Mouse (Mus musculus): ENCODE results near the gene Fbxw4. TPM values are rescaled to one million over a fixed set of nuclear protein-coding genes. Genes with fewer than 3 reads are reported as not detected.

Gene Fbxw4
- total RNA-seq, 2 experiments from 2014 or later: 31.9 to 32.1 TPM

DNA sequence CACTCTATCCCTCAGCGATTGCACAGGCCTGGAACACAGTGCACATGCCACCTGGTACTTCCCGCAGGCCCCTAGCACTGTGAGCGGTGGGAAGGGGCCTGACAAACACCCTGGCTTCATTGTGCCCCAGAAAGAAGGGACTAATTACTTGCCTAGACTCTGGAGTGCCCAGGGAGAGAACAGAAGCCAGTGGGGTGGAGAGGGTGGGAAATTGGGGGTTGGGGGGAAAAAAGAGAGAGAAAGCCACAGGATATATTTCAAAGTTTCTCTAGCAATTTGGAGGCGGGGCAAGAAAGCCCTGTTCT, 43.9 kb downstream of the Fbxw4 start:
- no peak for DNase-seq (ENCODE audit: low spot score in 2 of 2)

DNA sequence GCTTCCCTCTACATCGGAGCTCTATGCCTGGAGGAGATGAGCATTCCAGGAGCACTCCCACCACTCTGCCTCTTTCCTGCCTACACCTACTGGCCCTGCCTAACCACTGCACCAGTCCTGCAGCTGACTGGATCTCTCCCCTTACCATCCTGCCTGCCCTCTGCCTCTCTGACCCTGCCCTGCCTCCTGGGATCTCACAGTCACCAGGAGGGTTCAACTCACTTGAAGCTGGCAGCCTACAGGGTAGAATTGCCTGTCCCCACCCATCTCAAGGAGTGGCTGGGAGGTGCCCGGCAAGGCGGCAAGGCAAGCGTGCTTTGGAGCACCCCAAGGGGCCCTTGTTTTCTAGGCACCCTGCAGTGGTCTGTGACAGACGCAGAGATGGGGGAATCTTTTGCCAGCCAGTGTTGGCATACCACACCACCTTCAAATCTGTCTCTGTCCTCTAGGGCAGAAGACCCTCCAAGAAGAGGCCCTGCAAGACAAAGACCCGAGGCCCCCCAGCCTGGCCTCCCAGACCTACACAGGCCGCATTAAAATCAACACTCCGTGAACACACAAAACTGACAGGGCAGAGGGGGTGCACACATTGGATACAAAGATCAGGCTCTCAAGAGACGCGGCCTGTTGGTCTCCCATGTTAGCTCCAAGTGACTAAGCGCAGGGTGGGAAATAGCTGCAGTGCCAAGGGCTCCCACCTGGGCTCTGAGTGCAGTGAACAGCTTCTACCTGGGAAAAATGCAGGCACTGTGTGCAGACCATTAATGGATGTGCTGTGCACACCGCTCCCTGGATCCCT, 44.5 kb downstream of the Fbxw4 start:
- no peak for DNase-seq (ENCODE audit: low spot score in 2 of 2)

DNA sequence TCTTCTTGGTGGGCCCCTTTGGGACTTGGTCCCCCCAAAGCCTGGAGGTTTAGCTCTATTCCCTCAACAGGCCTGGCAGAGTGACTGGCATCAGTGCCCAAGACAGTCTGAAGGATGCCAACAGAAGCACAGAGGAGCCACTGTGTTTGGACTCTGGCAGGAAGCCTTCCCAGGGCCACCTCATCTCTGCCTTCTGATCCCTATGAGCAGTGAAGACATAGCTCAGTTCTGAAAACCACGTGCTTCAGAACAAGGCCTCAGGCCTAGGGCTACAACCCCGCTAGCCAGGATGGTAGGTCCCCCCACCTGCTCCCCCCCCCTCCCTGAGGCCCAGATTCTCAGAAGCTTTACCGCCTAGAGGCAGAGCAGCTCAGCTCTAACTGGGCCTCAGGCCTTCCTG, 45.2 kb downstream of the Fbxw4 start:
- peak; percentile 21 to 53 for DNase-seq (ENCODE audit: low spot score in 2 of 2)

DNA sequence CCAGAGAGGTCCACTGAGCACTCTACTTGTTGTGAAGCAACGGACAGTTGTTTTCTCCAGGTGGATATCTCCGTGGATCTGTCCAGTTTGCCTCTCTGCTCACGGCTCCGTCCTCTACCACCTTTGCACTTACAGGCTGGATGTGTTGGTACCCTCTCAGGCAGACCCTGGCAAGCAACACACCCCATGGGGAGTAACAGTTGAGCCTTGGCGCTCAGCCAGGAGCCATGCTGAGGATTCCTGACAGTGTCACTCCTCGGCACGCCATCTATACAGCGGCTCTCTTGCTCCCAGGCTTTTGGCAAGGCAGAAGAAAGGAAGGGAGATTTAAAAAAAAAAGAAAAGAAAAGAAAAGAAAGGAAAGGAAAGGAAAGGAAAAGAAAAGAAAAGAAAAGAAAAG, 45.7 kb downstream of the Fbxw4 start:
- DNase-seq (ENCODE audit: low spot score in 2 of 2): peak in 1 of 2 experiments; percentile 22

DNA sequence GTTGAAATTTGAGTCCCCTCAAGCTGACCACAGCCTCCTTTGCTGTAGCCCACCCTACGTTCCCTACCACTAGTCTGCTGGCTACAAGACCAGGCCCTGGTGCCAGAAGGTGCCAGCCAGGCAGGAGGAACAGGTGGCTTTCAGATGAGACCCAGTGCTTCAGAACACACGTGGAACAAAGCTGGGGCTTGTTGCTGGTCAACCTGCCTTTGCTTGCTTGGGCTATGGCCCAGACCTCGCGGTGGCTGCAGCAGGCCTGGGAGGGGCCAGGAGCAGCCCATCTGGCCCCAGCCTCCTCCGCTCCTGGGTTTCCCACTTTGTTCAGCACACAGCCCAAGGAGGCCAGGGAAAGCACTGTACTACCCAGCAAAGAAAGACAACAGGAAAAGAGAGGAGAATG, 49.3 kb downstream of the Fbxw4 start:
- DNase-seq (ENCODE audit: low spot score in 2 of 2): no peak

DNA sequence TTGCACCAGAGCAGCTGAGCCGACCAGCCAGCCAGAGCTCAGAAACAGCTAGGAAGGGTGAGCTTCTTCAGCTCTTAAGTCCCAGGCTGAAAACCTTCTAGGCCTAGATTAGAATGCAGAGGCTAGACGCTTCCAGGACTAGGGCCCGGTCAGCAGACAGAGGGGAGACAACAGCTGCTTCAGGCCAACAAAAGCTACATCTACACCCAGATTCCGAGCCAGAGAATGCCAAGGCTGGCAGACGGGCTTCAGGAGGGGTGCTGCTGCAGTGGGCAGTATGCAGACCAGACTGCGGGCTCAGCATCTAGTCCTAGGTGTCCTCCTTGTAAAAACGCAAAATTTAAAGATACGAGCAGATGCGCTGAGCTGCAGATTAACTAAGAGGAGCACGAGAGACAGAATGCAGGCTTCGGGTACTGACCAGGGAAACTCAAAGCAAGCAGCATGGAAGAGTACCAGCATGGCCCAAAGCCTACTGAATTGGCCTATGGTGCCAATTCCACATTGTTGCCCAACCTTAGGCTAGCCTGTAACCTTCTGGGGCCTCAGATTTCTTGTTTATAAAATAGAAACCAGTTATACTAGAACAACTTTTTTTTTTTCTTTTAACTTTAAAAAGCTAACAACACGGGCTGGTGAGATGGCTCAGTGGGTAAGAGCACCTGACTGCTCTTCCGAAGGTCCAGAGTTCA, 51.3 kb downstream of the Fbxw4 start:
- no peak for DNase-seq (ENCODE audit: low spot score in 2 of 2)

DNA sequence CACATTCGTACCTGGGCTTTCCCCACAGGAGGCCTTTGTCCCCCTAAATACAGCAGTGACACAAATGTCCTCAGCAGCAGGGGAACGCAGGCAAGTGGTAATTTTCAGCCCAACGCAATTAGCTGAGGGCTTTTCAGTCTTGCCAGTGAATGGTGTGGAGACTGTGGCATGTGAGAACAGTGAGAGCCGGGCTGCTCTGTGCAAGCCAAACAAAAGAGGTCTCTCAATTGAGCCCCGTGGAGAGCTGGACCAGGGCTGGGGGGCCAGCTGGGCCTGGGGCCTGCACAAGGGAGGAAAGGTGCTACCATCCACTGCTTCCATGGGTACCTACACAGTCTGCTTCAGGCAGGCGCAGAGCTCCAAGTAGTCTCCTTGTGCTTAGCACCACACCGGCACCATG, 52.6 kb downstream of the Fbxw4 start:
- DNase-seq (ENCODE audit: low spot score in 2 of 2): no peak

DNA sequence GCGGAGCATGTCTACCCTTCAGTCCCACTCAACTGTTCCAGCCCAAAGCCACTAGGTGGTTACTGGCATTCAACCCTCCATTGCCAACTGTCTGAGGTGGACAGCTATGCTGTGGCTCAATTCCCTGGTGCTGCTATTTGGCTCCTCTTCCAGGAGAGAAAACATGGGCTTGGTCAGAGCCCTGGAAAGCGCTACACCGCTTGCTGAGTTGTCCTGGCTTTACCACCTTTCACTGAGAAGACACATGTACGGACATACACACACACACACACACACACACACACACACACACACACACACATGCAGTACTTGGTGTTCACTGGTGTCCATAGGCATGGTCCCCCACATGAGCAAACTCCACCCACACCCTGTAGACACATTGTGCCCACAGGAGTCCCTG, 53.4 kb downstream of the Fbxw4 start:
- no peak for DNase-seq (ENCODE audit: low spot score in 2 of 2)

DNA sequence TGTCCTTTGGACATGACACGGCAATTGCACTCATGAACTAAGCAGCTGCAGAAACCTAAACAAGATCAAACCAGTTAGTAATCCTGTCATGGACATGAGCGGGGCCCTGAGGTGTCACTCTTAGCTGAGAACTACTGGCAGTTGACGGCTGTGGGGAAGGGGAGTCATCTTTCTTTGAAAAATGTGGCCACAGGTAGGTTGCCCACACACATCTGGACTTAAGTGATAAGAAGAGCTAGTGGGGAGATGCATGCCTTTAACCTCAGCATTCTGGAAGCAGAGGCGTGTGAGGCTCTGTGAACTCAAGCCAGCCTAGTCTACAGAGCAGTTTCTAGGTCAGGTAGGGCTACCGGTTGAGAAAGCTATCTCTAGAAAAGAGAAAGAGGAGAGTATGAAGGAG, 57.5 kb downstream of the Fbxw4 start:
- DNase-seq (ENCODE audit: low spot score in 2 of 2): no peak

DNA sequence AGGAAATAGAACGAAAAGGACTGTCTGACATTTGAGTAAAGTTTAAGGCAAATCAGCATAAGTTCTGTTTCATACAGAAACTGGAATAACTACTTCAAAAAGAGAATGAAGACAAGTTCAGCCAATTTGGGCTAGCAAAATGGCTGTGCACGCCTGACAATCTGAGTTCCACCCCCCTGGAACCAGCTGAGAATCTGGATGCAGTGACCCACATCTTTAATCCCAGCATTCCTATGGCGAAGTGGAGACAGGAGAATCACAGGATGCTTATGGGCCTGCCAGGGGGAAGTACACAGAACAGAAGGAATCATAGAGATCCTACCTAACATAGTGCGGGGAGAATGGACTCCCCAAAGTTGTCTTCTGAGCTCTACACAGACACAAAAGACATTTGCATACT, 63.0 kb downstream of the Fbxw4 start:
- DNase-seq (ENCODE audit: low spot score in 2 of 2): no peak

DNA sequence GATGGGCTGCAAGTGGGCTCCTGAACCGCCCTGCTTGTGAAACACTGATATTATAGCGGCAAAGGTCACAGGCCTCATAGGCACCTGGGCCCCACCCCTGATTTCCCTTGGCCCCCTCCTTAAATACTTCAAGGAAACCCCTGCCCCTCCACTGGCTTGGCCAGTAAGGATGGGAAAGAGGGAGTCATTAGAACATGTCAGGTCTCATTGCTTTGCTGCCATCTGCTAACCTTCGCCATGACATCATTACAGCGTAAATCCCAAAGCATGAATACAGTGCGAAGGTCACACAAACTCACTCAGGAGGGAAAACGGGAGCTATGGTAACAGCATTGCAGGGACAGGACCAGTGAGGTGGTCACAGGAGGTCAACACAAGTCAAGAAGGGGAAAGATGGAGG, 63.7 kb downstream of the Fbxw4 start:
- DNase-seq (ENCODE audit: low spot score in 2 of 2): no peak

DNA sequence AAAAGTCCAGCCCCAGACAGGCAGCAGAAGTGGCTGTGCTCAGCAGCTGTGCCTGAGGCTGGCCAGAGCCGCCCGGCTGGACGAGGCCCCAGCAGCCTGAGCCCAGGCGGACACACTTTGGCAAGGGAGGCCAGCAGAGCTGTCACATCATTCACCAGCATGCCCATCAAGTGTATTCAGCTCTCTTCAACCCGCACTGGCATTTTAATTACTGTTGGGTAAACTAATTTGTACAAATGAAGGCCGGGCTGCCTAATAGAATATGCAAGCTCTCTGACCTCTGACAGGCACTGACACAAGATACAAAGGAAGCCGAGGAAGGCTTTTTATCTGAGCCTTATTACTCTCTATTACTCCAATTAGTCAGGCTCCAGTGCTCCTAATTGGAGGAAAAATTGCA, 64.1 kb downstream of the Fbxw4 start:
- peak in 1 of 2 experiments; percentile 41 for DNase-seq (ENCODE audit: low spot score in 2 of 2)

DNA sequence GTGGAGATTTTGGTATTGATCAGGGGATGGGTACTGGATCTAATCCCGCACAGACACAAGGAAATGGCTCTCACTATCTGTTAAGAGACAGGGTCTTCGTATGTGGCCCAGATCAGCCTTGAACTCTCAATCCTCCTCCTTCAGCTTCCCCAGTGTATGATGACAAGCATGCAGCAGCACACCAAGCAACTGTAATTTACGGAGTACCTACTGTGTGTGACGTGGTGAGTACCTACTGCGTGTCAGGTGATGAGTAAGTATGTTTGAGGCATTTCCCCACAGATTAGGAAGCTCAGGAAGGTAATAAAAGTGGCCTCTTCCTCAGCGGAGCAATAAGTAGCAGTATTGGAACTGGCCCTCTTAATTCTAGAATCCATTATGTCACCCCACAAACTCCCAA, 64.6 kb downstream of the Fbxw4 start:
- DNase-seq (ENCODE audit: low spot score in 2 of 2): no peak

DNA sequence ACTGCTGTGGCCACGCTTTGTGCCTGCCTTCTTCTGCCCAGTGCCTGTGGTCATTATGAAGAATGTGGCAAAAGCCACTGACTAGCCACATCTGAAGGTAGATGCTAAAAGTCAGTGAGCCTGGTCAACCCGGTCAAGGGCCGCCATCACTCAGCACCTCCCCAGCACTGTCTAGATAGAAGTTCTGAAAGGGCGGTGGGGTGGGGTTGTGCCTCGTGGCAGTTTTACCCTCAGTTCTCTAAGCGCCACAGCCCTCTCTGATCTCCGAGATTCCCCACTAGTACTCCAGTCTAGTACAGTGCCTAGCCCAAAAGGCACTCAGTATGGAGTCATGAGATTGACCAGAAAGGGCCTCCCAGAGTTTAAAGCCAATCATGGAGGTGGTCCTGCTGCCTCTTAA, 66.0 kb downstream of the Fbxw4 start:
- DNase-seq (ENCODE audit: low spot score in 2 of 2): no peak

DNA sequence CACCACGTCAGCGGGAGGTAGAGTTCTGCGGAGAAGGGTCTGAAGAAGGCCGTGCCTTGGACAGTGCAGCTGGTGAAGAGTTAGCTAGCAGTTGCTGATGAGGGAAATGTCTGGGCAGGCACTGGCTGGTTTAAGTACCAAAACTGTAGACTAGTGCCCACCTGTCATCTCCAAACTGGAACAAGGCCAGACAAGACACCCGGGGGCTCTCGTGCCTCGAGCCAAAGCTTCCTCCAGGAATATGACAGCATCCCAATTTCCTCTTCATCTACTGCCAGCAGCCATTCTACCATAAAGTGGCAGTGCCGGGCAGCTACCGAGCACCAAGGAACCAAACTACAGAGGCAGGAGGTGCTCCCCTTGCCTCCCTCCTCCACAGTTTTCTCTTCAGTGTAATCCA, 67.2 kb downstream of the Fbxw4 start:
- DNase-seq (ENCODE audit: low spot score in 2 of 2): no peak

DNA sequence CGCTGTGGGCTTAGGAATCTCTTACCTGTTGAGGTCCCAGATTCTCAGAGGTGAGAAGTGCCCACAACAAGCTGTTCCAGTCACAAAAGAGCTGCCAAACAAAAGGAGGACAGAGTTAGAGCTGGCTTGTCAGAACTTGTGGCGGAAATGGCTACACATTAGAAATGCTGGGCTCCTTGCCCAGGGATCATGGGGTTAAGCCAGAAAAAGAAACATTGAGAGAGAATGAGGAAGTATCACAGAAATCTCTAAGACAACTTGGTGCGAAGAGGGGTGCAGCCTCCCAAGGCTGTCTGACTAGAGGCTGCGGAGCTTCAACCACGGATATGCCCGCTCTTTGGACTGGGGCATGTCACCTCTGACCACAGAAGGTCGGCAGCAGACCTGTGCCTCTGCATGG, 68.4 kb downstream of the Fbxw4 start:
- DNase-seq (ENCODE audit: low spot score in 2 of 2): no peak

DNA sequence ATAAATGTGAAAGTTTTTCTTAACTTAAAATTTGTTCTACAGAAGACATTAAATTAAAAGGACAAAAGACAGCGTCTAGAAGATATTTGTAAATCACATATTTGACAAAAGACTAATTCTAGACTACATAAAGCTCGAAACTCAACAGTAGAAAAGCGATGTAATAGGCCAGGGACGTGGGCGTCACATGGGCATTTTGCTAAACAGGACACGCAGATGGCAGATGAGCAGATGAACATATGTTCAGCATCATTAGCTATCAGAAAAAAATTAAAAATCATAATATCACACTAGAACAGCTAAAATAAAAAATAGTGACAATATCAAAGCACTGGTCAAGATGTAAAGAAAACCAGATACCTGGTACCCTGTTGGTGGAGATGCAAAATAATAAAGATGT, 70.4 kb downstream of the Fbxw4 start:
- DNase-seq (ENCODE audit: low spot score in 2 of 2): no peak

DNA sequence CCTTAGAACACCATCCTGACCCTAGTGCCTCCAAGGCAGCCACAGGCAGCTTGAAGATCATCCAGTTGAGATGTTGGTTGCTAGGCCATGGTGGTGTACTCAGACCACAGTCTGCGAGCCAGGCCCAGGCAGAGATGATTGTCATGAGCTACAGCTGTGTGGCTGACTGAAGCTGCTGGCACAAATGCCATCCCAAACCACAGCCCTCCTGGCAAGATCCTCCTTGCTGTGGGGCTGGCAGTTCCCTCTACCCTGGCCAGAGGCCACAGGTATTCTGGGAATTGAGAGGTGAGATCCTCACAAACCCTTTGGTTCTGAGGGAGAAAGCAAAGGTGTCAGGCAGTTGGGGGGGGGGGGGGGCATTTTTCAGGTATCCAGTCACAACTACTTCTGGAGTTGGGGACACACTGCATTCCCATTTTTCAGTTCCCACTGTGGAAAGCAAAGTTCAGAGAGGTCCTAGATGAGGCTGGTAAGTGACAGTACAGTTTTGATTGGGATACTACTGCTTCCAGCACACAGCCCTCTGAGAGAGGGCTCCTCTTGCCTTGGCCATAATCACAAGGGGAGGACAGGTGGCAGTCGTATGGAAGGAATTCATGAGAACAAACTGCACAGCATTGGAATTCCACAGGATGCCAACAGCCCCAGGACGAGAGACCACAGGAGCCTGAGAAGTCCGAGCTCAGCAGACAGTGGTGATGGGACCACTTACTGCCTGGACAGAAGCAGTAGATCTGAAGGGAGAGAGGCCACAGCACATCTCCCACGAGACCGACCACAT, 72.4 kb downstream of the Fbxw4 start:
- no peak for DNase-seq (ENCODE audit: low spot score in 2 of 2)

DNA sequence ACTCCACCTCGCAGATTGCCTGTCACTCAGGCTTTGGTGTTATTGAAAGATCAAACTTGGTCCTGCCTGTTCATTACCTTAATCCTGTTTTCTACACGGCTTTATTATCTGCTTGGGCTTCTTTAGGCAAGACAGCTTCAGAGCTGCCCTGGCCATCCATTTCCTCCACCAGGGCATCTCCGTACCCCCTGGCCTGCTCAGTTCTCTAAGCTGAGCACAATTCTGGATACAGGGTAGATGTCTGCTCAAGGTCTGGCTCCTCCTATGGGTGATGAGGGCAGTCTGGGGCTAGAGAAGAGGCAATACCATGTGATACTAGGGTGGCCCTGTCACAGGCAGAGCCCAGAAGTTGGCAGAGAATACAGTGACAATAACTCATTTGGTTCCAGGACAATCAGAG, 73.3 kb downstream of the Fbxw4 start:
- no peak for DNase-seq (ENCODE audit: low spot score in 2 of 2)

DNA sequence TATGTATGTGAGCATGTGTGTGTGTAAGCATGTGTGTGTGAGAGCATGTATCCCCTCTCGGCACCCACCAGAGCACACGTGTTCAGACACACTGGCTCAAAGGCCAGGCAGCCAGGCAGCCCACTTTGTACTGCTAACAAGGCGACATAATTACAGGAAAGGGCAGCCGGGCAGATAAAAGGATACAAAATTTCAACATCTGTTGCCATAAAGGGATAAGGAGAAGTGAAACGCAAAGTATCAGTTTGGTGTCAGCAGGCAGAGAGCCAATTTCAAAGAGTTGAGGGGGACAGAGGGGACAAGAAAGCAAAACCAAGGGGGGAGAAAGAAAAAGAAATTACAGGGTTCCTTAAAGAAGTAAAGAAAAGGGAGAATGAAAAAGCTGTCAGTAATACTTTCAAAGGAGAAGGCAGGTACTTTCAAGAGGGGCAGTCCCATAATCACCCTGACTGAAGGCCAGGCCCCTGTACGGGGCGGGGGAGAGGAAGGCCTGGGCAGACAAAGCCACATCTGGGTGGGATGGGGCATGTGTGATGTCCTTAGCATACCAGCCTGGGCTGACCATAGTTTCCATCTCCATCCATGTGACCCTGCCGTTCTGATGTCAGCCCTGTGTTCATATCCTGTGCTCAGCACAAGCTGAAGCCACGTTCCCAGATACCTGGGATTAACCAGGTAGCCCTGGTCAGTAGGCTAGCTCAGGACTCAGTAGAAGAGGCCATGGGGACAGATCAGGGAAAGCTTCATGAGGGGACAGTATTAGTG, 75.1 kb downstream of the Fbxw4 start:
- no peak for DNase-seq (ENCODE audit: low spot score in 2 of 2)

DNA sequence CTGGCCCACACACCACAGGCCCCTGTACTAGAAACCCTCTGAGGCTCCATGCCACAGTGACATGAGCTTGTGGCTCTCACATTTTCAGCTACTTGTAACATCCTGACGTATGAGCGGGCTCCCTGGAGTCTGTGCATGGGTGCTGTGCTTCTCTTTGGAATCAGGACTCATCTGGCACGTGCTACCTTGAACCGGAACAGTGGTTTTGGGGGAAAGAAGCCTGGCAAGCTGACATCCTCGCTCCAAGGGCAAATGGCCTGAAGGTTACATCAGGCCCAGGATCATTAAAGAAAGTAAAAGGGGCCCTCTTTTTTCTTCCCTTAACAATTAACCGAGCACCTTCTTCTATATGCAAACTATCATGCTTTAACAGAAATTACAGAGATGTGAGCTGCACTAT, 77.0 kb downstream of the Fbxw4 start:
- DNase-seq (ENCODE audit: low spot score in 2 of 2): no peak

DNA sequence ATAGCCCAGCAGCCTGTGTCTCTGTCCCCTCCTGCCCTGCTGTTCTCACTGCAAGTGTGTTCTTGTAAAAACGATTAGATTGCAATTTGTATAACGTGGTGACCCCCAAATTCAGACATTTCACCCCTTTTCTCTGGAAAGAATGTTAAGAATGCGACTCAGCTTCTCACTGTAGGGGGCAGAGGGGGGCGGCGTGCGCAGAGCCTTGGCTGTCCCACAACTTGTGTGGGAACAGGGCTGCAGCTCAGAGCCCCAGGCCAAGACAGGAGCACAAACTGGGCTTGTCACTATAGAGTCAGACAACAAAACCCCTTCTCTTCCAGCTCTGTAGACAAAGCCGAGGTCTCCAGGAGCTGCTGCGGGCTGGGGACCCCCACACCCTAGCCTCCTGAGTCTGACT, 78.0 kb downstream of the Fbxw4 start:
- no peak for DNase-seq (ENCODE audit: low spot score in 2 of 2)
